Mouse (Mus musculus) CD8-positive naive resting alpha-beta T cell, adult 57 days (primary cell): ENCODE data around the gene Gm19935. TPM values are rescaled to one million over a fixed set of nuclear protein-coding genes. Genes with fewer than 3 reads are reported as not detected.

Experiments used
- total RNA-seq: library from RNA; stranded (reverse); gene quantifications from one replicate; pipeline ENCODE4 v1.2.4, GENCODE M21; 2023

Gm19935 gene
- total RNA-seq = not detected

DNA sequence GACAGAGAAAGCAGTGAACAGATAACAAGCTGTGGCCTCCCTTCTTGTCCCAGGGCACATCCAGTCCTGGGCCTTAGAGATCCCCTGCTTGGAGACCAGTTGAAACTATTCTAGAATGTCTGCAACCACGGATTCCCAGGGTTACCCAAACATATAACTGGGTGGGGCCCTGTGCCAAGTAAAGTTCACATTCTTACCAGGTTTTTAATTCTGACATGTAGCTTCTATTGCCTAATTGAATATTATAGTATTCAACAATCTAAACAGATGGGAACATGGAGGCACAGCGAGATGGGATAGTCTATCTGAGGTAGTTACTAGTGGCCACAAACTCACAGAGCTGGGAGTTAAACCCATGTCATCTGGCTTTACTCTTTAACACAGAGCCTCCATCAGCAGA lies at the start of gene Gm19935:
TSS of gene Gm19935 (minus strand) at position 101 of the 400 bp plus-strand sequence.

DNA sequence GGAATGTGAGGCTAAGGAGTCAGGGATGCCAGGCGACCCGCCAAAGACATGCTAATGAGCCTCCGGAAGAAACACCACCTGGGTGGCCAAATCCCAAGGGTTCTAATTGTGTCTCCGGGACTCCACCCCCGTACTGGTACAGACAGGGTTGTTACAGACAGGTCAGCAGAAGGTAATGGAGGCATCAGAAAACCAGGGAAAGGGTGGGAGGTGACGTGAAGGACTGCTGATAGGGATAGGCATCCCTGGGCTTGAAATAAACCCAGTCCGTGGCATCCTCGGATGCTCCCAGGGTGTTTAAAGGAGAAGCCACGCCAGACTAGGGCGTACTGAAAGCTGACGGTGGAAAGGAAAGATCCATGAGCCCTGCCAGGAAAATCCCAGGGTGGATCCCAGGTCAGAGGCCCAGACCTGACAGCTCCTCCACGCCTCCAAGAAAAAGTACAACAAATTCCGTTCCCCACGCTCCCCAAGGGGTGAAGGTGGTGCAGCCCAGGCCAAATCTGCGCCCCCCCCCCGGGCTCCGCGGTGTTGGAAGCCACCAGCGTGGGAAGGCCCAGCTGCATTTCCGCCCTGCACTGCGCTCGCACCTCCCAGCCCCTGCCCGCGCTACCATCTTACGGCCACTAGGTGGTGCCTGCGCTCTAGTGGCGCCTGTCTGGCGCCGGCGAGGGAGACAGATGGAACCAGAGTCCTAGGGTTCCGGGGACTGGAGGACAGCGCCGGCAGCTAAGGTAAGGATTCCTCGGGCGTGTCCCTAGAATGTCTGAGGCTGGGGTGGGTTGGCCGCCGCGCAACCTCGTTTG lies 11.2 kb upstream of the Gm19935 start, which contains the start of gene Chd9:
TSS of gene Chd9 (plus strand) at position 172 of the 806 bp plus-strand sequence.

Other genes with a start within 250 kb of the Gm19935 start
- gene Chd9, start 11.0 kb upstream of the Gm19935 start, total RNA-seq = 73.2 TPM